Mouse (Mus musculus): ENCODE results near the gene Dpp7.

Dpp7 gene

DNA sequence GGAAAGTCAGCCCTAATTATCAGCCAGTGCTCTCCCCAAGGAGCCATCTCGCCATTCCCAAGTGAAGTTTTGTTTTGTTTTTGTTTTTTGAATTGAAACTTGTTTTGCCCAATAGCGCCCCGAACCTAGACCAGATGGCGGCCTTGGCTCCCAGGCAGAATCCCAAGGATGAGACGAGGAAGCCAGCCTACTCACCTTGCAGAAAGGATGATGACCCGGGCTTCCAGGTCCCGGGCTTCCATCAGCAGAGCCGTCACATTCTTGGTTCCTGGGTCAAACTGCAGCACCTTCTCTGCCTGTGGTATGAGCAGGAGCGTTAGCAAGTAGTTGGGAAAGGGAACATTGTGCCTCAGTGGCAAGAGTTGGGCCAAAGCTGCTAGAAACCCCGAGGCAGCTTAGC is 46.0 kb downstream of the Dpp7 start:
- no peak for DNase-seq (ENCODE audit: low spot score)

DNA sequence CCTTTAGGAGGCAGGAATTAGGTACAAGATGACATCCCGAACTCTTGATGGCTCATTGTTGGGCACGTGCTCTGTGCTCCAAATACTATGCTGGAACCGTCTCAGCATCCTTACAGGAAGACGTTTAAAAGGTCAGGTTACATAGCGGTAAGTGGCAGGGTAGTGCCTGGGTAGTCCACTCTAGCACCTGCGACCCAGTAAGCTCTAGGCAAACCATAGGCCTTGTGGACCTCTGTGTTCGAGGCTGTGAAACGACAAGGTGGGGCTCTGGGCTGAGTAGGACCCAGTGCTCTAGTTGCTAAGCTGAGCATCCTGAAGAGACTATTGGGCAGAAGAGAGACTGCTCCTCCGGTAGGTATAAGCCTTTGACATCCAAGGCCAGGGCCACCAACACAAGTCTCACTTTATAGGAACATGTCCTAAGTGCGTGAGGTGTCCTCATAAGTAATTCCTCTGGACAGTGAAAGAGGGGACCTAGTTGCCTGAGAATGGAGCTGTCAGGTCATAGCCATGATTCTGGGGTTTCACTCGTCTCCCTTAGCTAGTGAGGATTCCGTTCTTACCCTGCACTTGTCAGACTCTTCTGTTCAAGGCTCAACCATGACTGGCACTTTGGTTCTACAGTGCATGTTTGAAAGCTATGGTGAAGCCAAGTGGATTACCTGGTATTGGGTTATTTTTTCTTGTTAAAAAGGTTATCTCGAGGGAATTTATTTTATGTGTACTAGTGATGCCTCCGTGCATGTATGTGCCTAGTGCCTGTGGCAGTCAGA is 50.4 kb downstream of the Dpp7 start:
- DNase-seq (ENCODE audit: low spot score), result no peak

DNA sequence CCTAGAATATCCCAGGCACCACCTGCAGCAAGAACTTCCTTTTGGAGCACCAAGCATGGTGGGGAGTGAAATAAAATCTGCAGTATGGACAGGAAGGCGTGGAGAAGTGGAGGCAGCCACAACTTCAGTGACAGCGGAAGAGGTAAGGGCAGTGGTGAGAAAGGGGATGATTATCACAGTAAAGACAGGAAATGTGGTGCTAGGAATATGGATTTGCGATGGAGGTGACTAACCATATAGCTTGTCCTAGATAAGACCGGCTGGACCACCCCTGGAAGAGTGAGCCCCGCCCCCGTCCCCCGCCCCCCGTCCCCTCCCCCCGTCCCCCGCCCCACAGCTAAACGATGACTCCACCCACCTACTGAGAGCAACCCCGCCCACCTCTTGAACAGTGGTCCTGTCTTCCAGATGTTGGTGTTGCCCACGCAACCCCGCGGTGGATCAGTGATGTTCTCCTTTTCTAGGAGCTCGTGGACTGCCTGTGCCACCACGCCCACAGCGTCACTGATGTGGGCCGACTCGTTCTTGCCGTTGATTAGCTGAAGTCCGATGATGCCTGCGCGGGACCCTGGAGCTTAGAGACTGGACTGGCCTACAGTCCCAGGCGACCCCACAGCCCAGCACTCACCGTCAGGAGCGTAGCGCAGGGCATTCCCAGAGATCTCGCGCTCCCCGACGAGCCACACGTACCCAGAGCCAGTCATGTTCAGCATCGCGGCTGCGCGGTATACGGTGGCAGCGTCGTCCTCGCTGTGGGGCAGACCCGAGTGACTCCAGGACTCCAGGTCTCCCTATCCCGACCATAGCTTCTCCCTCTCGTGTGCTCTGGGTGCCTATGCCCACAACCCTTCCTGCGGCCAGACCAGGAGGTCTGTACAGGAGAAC is 51.3 kb downstream of the Dpp7 start:
- no peak for DNase-seq (ENCODE audit: low spot score)

DNA sequence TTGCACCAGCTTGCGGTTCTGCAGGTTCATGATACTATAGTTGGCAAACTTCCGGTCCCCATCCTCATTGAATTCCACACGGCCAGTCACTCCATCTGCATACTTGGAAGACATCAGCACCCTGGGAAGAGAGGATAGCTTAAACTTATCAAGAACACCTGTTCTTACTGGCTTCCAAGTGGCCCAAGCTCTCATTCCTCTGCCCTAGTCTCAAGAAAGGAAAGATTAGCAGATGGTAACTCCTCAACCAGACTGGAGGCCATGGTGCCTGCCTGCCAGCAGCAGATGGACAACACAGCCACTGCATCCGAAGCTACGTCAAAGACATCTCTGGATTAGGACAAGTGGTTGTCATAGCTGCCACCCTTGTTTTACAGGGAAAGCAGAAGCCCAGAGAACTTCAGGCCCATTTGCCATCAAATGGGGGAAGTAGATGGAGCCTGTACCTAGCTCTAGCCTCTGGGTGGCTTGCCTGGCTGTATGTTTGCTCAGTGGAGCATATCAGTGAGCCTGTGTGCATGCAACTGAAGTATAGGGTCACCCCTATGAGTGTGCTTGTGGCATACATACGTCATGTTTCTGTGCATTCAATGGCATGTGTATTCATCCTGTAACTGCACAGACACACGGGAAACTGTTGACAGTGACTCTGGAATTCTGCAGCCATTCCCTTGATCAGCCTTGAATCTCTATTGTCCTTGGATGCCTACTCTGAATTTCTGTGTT is 52.1 kb downstream of the Dpp7 start:
- DNase-seq (ENCODE audit: low spot score), result no peak

DNA sequence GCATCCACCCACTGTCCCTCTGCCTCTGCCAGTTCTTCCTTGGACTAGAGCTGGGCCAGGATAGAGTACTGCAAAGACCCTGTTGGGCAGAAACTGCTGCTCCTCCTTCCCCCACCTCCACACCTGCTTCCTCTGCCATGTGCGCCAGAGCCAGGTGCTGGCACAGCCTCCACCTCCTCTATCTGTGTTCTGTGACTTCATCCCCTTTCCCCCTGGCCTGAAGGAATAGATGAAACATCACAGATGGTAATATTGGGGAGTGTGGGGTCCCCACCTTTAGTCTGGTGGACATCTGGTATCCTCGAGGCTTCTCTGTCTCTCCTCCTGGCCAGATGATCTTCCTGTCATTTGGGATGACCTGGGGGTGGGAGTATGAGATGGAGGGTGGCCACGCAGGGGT is 52.7 kb downstream of the Dpp7 start:
- DNase-seq (ENCODE audit: low spot score), result no peak

Measured in c-Kit-positive CD71-positive TER-119-positive erythroid progenitor cells, embryonic 14.5 days (primary cell).